Mouse (Mus musculus) intestine, embryonic 14.5 days (tissue): ENCODE measurements around the gene Amy2a3. TPM values are rescaled to one million over a fixed set of nuclear protein-coding genes. Genes with fewer than 3 reads are reported as not detected.
"Not testable (repeated sequence)": the region's sequence is repeated elsewhere in the genome, so short reads cannot be mapped to it uniquely, and the experiment has no call there.

Experiments used
- ATAC-seq: fragments of 200-750 bp; cut with Nextera tagmentation; replicated peaks from 2 replicates; pipeline ENCODE4 v1.8.0; 2017; ENCODE audit warnings: low read depth, moderate number of reproducible peaks, moderate TSS enrichment, moderate library complexity; ENCODE audit not compliant: low FRiP score, low TSS enrichment
- DNase-seq: peaks from one replicate; pipeline ENCODE4 v3.0.0-alpha.2; 2018; ENCODE audit warnings: low spot score
- H3K27ac ChIP-seq: fragments of 300-500 bp; sonication (generic); 2 replicates; pipeline ENCODE4 v1.5.1; 2014; ENCODE audit warnings: low read depth, mild to moderate bottlenecking, control low read depth
- H3K27me3 ChIP-seq: fragments of 300-500 bp; sonication (generic); replicated peaks from 2 replicates; pipeline ENCODE4 v1.6.1; 2014; ENCODE audit warnings: low read length, control low read depth; ENCODE audit not compliant: control insufficient read depth, insufficient read depth
- H3K36me3 ChIP-seq: fragments of 300-500 bp; sonication (generic); 2 replicates; pipeline ENCODE4 v1.6.1; 2014; ENCODE audit warnings: low read length, control low read depth; ENCODE audit not compliant: control insufficient read depth, insufficient read depth
- H3K4me1 ChIP-seq: fragments of 300-500 bp; sonication (generic); replicated peaks from 2 replicates; pipeline ENCODE4 v1.6.1; 2014; ENCODE audit warnings: low read length, control low read depth, mixed read lengths; ENCODE audit not compliant: control insufficient read depth, insufficient read depth
- H3K4me2 ChIP-seq: fragments of 300-500 bp; sonication (generic); 2 replicates; pipeline ENCODE4 v1.6.1; 2014; ENCODE audit warnings: low read length
- H3K4me3 ChIP-seq: fragments of 300-500 bp; sonication (generic); 2 replicates; pipeline ENCODE4 v1.5.1; 2014; ENCODE audit warnings: low read depth, low read length, control low read depth, mixed read lengths
- H3K9ac ChIP-seq: fragments of 300-500 bp; sonication (generic); 2 replicates; pipeline ENCODE4 v1.6.1; 2014; ENCODE audit warnings: mild to moderate bottlenecking, low read length
- H3K9me3 ChIP-seq: fragments of 300-500 bp; sonication (generic); 2 replicates; pipeline ENCODE4 v1.6.1; 2016; ENCODE audit warnings: low read length, control low read depth; ENCODE audit not compliant: control insufficient read depth
- WGBS: fragments of 180-500 bp; shearing (Covaris S2); extraction: QIAGEN DNeasy Blood & Tissue Kit; methylation state at CpG from one replicate; pipeline ENCODE4 v1.1.7; 2014; 5-methylcytosine and 5-hydroxymethylcytosine counted together
- polyA plus RNA-seq: library from polyadenylated mRNA; unstranded; fragments of >200 nt; fragmentation: Nextera tagmentation; extraction: Ambion mirVana; gene quantifications from 2 replicates; pipeline ENCODE4 v1.2.1, GENCODE M21; 2014

Amy2a3 gene
- polyA plus RNA-seq: 39.1 TPM in 1 of 2 replicates, not detected in the other

DNA sequence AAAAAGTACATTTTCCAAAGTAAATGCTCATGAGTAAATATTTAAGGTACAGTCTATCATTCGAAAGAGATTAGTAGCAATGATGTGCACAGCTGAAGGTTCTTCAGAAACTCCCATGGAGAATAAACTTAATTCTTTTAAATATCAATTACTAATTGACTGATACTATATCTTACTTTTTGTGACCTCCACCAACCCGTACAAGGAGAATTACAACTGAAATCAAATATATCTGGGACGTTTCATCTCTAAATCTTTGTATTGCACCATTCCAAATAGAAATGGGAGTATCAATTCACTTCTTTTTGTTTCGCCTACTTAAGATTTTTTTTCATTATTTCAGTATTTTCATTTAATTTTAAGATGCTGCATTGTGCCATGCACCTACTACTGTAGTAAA is at the start of gene Amy2a3:
TSS of gene Amy2a3 (minus strand) at position 101 of the 400 bp plus-strand sequence.
- not testable (repeated sequence) for H3K4me1 ChIP-seq, H3K27me3 ChIP-seq, H3K9me3 ChIP-seq, H3K4me2 ChIP-seq, H3K4me3 ChIP-seq, DNase-seq, H3K36me3 ChIP-seq, H3K27ac ChIP-seq, H3K9ac ChIP-seq, ATAC-seq
- no CpG with 5 or more reads among the region's 4 CpGs for WGBS

DNA sequence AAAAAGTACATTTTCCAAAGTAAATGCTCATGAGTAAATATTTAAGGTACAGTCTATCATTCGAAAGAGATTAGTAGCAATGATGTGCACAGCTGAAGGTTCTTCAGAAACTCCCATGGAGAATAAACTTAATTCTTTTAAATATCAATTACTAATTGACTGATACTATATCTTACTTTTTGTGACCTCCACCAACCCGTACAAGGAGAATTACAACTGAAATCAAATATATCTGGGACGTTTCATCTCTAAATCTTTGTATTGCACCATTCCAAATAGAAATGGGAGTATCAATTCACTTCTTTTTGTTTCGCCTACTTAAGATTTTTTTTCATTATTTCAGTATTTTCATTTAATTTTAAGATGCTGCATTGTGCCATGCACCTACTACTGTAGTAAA is 32.7 kb upstream of the Amy2a3 start, which contains the start of gene Amy2a2:
TSS of gene Amy2a2 (minus strand) at position 101 of the 400 bp plus-strand sequence.
- no CpG with 5 or more reads among the region's 4 CpGs for WGBS
- H3K9ac ChIP-seq, H3K27ac ChIP-seq, DNase-seq, H3K27me3 ChIP-seq, H3K4me1 ChIP-seq, H3K4me2 ChIP-seq, H3K36me3 ChIP-seq, ATAC-seq, H3K9me3 ChIP-seq, H3K4me3 ChIP-seq: not testable (repeated sequence)

DNA sequence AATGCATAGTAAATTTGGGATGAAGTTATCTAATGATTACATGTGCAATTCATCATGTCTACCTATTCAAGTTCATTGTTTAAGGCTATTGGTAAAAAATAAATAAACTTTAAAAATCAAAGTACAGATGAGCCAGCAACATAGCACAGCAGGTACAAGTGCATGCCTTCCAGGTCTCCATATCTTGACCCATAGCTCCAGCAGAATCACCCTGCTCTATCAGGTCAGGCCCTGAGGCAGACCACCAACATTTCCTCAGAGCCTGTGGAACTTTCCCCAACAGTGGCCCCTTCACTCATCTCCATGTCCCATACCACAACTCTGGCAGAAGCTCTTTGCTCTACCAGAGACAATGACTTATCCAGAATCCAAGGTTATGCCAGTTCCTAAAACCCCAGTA is 21.6 kb upstream of the Amy2a3 start:
- DNase-seq, H3K4me1 ChIP-seq, H3K9me3 ChIP-seq, H3K27me3 ChIP-seq, H3K4me2 ChIP-seq, H3K4me3 ChIP-seq, H3K27ac ChIP-seq, H3K9ac ChIP-seq, H3K36me3 ChIP-seq, ATAC-seq: not testable (repeated sequence)

DNA sequence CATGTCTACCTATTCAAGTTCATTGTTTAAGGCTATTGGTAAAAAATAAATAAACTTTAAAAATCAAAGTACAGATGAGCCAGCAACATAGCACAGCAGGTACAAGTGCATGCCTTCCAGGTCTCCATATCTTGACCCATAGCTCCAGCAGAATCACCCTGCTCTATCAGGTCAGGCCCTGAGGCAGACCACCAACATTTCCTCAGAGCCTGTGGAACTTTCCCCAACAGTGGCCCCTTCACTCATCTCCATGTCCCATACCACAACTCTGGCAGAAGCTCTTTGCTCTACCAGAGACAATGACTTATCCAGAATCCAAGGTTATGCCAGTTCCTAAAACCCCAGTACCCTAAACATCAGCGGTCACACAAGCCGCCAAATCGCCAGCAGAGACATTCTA is 10.9 kb downstream of the Amy2a3 start:
- not testable (repeated sequence) for H3K27me3 ChIP-seq, H3K4me1 ChIP-seq, DNase-seq, H3K9ac ChIP-seq, ATAC-seq, H3K4me2 ChIP-seq, H3K4me3 ChIP-seq, H3K27ac ChIP-seq, H3K36me3 ChIP-seq, H3K9me3 ChIP-seq
- no CpG with 5 or more reads among the region's 3 CpGs for WGBS

DNA sequence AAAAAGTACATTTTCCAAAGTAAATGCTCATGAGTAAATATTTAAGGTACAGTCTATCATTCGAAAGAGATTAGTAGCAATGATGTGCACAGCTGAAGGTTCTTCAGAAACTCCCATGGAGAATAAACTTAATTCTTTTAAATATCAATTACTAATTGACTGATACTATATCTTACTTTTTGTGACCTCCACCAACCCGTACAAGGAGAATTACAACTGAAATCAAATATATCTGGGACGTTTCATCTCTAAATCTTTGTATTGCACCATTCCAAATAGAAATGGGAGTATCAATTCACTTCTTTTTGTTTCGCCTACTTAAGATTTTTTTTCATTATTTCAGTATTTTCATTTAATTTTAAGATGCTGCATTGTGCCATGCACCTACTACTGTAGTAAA is 32.5 kb downstream of the Amy2a3 start, which contains the start of gene Amy2a4:
TSS of gene Amy2a4 (minus strand) at position 101 of the 400 bp plus-strand sequence.
- H3K27me3 ChIP-seq, DNase-seq, H3K9me3 ChIP-seq, H3K4me3 ChIP-seq, H3K27ac ChIP-seq, H3K4me2 ChIP-seq, ATAC-seq, H3K9ac ChIP-seq, H3K4me1 ChIP-seq, H3K36me3 ChIP-seq: not testable (repeated sequence)
- WGBS: no CpG with 5 or more reads among the region's 4 CpGs

DNA sequence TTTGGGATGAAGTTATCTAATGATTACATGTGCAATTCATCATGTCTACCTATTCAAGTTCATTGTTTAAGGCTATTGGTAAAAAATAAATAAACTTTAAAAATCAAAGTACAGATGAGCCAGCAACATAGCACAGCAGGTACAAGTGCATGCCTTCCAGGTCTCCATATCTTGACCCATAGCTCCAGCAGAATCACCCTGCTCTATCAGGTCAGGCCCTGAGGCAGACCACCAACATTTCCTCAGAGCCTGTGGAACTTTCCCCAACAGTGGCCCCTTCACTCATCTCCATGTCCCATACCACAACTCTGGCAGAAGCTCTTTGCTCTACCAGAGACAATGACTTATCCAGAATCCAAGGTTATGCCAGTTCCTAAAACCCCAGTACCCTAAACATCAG is 43.6 kb downstream of the Amy2a3 start:
- H3K9ac ChIP-seq, H3K4me3 ChIP-seq, H3K4me2 ChIP-seq, H3K36me3 ChIP-seq, ATAC-seq, H3K9me3 ChIP-seq, H3K4me1 ChIP-seq, DNase-seq, H3K27me3 ChIP-seq, H3K27ac ChIP-seq: not testable (repeated sequence)

DNA sequence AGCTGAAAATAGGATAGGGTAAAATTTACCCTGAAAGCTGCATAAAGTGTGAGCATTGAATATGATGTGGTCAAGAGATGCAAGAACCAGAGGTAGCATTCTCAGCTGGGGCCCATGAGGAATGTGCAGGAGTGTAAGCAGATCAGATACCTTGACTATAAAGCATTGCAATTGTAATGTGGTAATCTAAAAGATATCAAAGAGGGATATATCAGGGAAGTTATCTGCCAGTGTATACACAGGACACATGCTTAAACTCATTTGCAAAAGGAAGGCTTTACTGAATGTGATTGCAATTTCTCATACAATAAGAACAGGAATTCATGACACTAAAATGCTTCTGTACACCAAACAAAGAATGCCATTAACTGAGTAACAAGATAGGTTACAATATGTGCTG is 44.3 kb downstream of the Amy2a3 start:
- not testable (repeated sequence) for ATAC-seq, H3K36me3 ChIP-seq, H3K27ac ChIP-seq, H3K9ac ChIP-seq, H3K27me3 ChIP-seq, H3K4me3 ChIP-seq, H3K9me3 ChIP-seq, H3K4me1 ChIP-seq, H3K4me2 ChIP-seq, DNase-seq

Other genes starting within 250 kb of the Amy2a3 start
- 18.5 TPM in 1 of 2 replicates, not detected in the other for gene Amy2a5, start 65.2 kb downstream of the Amy2a3 start, polyA plus RNA-seq
- 39.1 TPM in 1 of 2 replicates, not detected in the other for gene Amy2a4, start 32.6 kb downstream of the Amy2a3 start, polyA plus RNA-seq
- 39.1 TPM in 1 of 2 replicates, not detected in the other for gene Amy2a2, start 32.6 kb upstream of the Amy2a3 start, polyA plus RNA-seq
- gene Amy2a1, start 208.4 kb upstream of the Amy2a3 start, polyA plus RNA-seq: 210 TPM in 1 of 2 replicates, not detected in the other